Mouse (Mus musculus): ENCODE measurements around the gene Nat8f6.
A peak's percentile ranks its signal among the peaks of the same experiment; 100 is the strongest.
"Not testable (repeated sequence)": the region's sequence is repeated elsewhere in the genome, so short reads cannot be mapped to it uniquely, and the experiment has no call there.

Gene Nat8f6

GRCm38 (mm10) chr6:85836098-85836497, 15.3 kb upstream of the Nat8f6 start:
- not testable (repeated sequence) for DNase-seq (ENCODE audit: low read depth)

DNA sequence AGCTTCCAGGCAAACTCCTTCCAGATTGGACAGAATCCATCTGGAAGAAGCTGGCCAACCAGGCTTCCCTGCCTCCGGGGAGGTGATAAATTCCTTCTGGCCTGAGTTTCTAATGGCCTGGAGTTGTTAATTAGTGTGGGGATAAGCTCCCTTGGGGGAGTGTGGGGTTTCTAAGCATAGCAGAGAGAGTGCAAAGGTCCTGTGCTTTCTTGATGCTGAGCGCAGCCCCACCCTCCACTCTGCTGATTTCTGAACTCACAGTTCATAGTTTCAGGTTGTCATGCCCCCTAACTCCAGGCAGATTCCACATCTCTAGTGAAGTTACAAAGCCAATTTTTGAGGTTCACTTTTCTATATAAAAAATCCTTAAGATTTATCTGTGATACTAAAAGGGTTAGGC, 14.3 kb upstream of the Nat8f6 start:
- not testable (repeated sequence) for DNase-seq (ENCODE audit: low read depth)

DNA sequence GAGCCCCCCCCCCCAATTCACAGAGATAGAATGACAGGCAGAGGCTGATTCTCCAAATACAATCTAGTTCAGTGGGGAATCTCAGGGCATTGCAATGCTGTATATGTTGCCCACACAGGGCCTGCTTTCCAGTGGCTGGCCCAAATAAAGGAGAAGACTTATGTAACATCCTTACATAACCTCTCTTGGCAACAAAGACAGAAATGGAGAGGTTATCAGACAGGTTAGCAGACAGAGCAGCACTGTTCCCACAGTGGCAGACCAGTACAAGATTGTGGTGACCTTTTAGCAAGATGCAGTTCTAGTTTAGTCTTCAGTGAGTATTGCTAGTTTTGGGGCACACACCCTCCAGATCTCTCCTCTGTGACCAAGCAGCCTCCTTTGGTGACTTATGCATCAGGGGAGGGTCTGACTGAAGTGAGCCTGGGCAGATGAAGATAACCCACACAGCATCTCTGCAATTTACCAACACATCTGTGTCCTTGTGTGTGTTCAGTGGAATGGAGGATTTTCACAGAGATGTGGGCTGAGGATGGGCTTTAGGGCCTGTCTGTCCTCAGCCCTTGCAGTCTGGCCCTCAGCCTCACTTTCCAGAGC, 13.8 kb upstream of the Nat8f6 start:
- not testable (repeated sequence) for DNase-seq (ENCODE audit: low read depth)

DNA sequence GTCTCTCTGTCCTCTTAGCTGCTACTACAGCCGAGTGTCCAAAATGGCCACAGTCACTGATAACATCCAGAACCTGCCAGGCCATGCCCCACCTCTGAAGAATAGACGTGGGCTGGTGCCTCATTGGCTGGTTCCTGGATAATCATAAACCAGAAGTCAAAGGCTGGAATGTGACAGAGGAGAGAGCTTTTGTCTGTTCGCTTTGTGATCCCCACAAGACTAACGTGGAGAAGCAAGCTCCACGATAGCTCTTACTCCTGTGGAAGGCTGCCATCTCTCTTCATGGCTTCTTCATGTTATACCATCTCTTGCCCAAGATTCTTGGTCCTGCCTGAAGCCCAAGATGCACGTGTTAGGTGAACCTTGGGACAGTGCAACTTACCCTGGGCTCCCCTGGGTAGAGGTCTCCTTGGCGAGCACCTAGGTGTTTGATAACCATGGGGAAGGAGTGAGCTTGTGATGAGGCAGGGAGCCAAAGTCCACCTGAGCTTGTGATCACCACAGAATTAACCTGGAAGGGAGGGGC, 11.1 kb upstream of the Nat8f6 start, which contains the start of gene Nat8:
Nat8 (minus strand) TSS at position 287 of the 526 bp plus-strand sequence.
- no peak for DNase-seq (ENCODE audit: low read depth)

DNA sequence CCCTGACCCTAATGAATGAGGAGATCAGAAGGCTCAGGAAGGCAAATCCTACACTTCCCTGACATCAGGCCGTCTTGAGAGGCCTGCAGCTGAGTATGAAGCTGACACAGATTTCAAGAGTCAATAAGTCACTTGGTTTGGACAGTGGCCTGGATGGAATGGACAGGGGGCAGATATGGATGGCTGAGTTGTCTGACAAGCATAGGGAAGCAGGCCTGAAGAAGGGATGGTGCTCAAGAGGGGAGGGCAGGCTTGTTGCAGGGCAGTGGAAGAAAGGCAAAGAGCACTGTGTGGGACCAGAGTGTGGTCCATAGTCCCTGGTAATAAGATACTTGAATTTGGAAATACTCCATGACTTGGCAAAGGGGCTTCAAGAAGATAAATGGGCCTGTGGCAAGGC, 8.7 kb upstream of the Nat8f6 start:
- DNase-seq (ENCODE audit: low read depth): no peak

DNA sequence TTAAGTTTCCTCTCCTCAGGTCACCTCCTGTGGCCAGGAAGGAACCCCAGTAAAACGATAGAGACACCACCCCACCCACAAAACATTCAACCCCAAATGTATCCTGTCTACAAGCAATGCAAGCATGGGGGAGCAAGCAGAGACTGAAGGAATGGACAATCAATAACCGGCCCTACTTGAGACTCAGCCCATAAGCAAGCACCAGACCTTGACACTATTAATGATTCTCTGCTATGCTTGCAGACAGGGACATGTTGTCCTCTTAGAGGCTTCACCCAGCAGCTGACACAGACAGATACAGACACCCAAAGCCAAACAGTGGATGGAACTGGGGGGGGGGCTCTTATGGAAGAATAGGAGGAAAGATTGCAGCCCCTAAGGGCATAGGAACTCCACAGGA, 5.1 kb upstream of the Nat8f6 start:
- DNase-seq (ENCODE audit: low read depth): no peak

GRCm38 (mm10) chr6:85823382-85824090, 2.8 kb upstream of the Nat8f6 start:
- DNase-seq (ENCODE audit: low read depth): no peak

GRCm38 (mm10) chr6:85822286-85822685, 1.5 kb upstream of the Nat8f6 start:
- no peak for DNase-seq (ENCODE audit: low read depth)

GRCm38 (mm10) chr6:85818338-85818737, 2.4 kb downstream of the Nat8f6 start:
- no peak for DNase-seq (ENCODE audit: low read depth)

GRCm38 (mm10) chr6:85813339-85813738, 7.4 kb downstream of the Nat8f6 start:
- no peak for DNase-seq (ENCODE audit: low read depth)

GRCm38 (mm10) chr6:85810942-85811537, 9.7 kb downstream of the Nat8f6 start:
- DNase-seq (ENCODE audit: low read depth): not testable (repeated sequence)

DNA sequence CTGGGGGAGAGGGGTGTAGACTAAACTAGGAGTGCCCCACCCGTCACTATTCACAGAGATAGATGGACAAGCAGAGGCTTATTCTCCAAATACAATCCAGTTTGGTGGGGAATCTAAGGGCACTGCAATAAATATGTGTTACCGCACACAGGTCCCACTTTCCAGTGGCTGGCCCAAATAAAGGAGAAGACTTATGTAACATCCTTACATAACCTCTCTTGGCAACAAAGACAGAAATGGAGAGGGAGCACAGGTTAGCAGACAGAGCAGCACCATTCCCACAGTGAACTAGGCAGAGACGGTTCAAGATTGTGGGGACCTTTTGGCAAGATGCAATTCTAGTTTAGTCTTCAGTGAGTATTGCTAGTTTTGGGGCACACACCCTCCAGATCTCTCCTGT, 10.2 kb downstream of the Nat8f6 start:
- not testable (repeated sequence) for DNase-seq (ENCODE audit: low read depth)

DNA sequence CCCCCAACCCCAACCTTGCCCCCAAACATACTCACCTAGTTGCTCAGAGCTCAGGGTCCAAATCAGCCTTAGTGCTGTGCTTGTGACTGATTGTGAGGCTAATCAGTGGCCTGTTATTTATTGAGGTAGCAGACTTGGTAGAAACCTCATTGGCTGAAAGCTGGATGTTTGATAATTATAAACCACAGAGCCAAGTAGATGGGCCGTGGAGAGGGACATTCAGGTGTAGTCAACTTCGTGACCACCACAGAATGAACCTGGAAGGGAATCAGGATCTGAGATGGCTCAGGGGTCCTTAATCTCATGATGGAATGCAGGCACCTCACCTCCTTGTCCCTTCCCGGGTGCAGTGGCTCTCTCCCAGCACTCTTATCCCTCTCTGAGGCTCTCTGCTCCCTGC, 11.0 kb downstream of the Nat8f6 start:
- DNase-seq (ENCODE audit: low read depth): not testable (repeated sequence)

- DNase-seq (ENCODE audit: low read depth): not testable (repeated sequence)
These were observed 17.6 kb downstream of the Nat8f6 start for GRCm38 (mm10) chr6:85803180-85803579.

GRCm38 (mm10) chr6:85765532-85765931, 55.2 kb downstream of the Nat8f6 start, which contains the start of gene Nat8f3:
TSS of gene Nat8f3 (minus strand) at chr6:85765754.
- peak; percentile 6 for DNase-seq (ENCODE audit: low read depth)

DNA sequence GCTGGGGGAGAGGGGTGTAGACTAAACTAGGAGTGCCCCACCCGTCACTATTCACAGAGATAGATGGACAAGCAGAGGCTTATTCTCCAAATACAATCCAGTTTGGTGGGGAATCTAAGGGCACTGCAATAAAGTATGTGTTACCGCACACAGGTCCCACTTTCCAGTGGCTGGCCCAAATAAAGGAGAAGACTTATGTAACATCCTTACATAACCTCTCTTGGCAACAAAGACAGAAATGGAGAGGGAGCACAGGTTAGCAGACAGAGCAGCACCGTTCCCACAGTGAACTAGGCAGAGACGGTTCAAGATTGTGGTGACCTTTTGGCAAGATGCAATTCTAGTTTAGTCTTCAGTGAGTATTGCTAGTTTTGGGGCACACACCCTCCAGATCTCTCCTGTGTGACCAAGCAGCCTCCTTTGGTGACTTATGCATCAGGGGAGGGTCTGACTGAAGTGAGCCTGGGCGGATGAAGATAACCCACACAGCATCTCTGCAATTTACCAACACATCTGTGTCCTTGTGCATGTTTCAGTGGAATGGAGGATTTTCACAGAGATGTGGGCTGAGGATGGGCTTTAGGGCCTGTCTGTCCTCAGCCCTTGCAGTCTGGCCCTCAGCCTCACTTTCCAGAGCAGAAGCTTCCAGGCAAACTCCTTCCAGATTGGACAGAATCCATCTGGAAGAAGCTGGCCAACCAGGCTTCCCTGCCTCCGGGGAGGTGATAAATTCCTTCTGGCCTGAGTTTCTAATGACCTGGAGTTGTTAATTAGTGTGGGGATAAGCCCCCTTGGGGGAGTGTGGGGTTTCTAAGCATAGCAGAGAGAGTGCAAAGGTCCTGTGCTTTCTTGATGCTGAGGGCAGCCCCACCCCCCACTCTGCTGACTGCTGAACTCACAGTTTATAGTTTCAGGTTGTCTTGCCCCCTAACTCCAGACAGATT, 57.4 kb downstream of the Nat8f6 start:
- DNase-seq (ENCODE audit: low read depth): not testable (repeated sequence)

DNA sequence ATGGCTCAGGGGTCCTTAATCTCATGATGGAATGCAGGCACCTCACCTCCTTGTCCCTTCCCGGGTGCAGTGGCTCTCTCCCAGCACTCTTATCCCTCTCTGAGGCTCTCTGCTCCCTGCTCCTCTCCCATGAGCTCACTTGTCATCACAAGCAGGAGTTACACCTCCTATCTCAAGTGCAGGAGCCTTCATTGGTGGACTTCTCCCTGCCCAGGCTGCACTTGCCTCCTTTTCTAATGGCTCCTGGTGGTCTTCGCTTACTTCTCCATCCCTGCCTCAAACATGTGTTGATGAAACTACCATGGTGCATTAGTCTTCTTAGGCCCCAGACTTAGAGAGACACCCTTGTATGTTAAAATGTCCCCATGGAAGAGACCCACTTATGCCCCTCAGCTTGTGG, 58.1 kb downstream of the Nat8f6 start:
- DNase-seq (ENCODE audit: low read depth): not testable (repeated sequence)
